Mouse (Mus musculus) gastrocnemius, postnatal 25 days (tissue): Measurements from ENCODE around the gene Fgf15. TPM values are rescaled to one million over a fixed set of nuclear protein-coding genes. Genes with fewer than 3 reads are reported as not detected.

Experiments used
- DNase-seq: peaks from one replicate; pipeline ENCODE4 v3.0.0; 2022
- total RNA-seq, 2 experiments: library from RNA; stranded (reverse); gene quantifications; 1 replicate in 1 of 2; 2 replicates in 1 of 2; pipeline ENCODE4 v1.2.3; 2021

Gene Fgf15
- total RNA-seq, 2 experiments from 2014 or later = not detected

- no peak for DNase-seq
These were observed 36.1 kb downstream of the Fgf15 start for GRCm38 (mm10) chr7:144932389-144932937.

DNA sequence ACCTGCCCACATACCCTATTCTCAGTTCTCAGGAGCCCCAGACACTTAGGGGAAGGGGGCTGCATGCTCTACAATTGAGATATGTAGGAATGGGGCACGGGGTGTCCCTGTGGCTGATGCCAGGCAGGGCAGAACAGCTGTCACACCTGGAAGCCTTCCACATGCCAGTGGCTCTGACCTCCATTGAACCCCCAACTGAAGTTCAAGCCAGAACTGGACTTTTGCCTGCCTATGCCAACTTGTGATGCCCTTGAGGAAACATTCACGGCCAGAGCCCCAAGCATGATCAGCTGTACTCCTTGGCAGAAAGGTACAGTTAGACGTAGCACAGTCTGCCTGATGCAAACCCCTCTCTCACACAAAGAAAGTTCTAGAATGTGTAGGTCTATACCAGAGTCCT, 37.0 kb downstream of the Fgf15 start:
- peak; percentile 45 for DNase-seq

DNA sequence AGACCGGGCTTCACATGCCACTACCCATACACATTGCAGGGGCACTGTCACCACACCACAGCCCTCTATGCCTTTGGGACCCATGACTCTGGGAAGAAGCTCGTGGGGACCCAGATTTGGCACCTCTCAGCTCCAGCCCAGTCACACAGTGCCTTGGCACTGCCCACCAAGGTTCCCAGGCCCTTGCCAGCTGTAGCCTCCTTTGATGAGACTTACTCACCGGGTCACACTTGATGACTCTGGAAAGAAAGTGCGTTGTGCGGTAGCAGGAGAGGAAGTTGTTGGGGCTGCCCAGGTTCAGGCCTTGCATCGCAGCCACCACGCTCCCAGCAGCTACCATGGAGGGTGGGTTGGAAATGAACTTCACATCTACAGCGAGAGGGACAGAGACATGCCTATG, 37.5 kb downstream of the Fgf15 start:
- DNase-seq = no peak

- DNase-seq = peak; percentile 60
These were observed 38.6 kb downstream of the Fgf15 start for GRCm38 (mm10) chr7:144934901-144935300.

DNA sequence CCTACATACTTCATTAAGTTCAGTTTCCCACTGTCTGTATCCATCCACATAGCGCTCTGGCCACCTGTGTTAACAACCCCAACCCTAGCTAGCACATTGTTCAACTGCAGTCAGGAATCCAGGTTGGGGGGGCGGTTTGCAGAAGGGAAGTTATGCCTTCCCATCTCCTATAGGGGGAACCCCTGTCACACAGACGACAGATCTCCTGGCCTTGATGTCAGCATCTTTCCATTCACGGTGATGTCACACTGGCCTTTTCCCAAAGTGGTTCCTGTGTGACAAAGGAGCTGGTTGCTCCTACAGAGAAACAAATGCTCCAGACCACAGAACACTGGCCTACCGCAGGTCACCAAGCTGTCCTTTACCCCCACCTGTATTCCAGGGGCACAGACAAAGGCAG, 39.2 kb downstream of the Fgf15 start:
- no peak for DNase-seq

DNA sequence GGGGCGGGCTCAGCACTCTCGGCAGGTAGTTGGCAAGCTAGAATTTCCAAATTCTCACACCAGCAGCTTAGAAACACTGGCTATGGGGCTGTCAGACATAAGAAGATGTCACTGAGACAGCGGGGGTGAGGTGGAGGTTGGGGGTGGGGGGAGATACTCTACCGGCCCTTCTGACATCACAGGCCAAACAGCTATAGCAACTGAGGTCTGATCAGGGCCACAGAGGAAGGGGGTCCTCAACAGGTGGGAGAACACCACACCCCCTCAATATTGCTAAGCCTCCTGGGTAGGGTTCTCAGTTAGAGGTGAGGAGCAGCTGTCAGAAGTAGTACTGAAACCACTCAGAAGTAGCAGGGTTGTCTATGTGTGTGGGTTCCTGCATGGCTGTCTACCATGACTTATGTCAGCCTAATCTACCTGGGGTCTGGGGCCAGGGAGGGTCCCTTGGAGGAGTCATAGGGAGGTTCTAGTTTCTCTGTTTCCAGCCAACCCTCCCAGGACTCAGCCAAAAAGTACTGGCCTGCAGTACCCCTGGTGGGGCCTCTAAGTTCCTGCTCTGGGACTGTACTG, 40.1 kb downstream of the Fgf15 start:
- DNase-seq = no peak

DNA sequence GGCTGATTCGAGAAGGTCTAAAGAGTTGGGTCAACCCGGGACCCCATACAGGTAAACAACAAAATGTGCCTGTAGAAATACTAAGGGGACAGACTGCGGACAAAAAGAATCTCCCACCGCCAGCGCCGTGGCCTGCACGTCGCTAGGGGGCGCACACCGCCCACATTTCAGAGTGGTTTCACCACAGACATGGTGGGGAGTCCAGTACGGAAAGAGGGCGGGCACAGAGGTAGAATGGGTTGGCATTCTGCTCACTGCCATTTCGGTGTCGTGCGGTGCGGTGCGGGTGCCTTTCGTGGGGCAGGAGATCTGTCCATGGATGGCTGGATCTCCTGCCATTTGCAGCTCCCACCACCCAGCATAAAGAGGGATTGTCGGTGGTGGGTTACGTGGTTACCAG, 41.2 kb downstream of the Fgf15 start:
- peak; percentile 75 for DNase-seq

DNA sequence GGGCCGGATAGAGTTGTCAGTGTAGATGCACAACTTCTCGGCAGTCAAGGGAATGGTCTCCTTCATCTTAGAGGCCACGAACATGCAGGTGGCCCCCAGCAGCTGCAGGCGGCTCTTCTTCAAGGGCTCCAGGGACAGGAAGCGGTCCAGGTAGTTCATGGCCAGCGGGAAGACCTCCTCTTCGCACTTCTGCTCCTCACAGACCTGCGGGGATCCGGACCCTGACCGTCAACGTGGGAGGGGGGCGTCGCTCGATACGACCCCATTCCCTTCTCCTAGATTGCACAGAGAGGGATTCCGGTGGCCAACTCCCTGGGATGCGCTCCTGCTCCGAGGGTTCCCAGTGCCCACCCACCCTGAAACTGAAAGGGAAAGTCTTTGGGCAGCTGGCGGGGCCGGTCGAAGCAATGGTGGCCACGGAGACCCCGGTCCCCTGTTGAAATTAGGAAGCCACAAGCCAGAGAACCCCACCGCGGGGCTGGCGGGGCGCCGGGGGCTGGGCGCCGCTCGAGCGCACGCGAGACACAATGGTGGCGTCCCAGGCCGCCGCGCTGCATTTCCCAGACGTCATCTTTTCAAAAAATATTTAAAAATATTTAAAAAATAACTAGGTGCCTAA, 41.7 kb downstream of the Fgf15 start:
- no peak for DNase-seq

GRCm38 (mm10) chr7:144938661-144939343, 42.5 kb downstream of the Fgf15 start:
- DNase-seq = no peak

DNA sequence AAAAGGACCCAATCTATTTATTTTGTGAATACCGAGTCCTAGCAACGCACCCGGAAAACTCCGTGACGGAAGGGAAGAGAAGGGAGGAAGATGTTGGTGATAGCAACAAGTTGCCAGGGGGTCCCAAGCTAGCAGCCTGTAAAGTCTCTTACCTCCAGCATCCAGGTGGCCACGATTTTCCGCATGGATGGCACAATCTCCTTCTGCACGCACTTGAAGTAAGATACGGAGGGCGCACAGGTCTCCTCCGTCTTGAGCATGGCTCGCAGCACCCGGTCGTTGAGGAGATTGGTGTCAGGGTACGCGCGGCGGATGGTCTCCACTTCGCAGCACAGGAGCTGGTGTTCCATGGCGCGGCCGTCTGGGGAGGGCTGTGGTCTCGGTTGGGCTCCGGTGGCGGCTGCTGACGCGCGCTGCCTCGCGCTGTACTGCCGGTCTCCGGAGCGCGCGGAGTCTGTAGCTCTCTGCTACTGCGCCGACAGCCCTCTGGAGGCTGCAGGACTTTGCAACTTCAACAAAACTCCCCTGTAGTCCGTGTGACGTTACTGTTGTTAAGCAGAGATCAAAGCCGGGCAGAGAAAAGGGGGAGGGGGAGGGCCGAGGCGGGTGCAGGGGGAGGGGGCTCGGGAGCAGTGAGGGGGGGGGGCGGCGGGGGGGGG, 43.1 kb downstream of the Fgf15 start, which contains the start of gene Ccnd1:
Gene Ccnd1, minus strand, starts transcription at position 582 of the 659 bp plus-strand sequence.
- DNase-seq = peak; percentile 46

DNA sequence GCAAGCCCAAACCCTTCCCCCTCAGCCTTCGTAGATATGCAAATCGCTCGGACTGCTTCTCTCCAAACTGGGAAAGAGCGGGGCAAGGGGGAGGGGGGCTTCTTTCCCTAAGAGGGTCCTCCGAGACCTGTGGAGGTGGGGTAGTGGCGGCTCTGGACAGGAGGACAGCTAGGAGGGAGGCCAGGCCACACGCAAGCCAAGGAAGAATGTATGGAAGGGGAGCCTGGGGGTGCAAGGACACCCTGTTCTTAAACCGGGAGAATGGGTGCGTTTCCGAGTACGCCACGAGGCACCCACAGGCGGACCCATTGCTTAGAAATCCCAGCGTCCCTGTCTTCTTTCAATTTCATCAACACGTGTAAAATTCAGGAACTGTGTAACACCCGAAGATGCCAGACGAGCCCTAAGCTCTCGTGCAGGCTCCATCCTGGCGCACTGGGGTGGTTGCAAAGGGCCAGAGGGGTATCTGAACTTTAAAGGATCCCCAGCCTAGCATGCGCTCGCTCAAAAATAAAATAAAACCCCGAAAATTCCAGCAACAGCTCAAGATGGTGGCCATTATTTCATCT, 43.8 kb downstream of the Fgf15 start:
- DNase-seq = no peak

GRCm38 (mm10) chr7:144940585-144940984, 44.3 kb downstream of the Fgf15 start:
- no peak for DNase-seq

GRCm38 (mm10) chr7:144941242-144941831, 45.0 kb downstream of the Fgf15 start:
- DNase-seq = peak; percentile 84

- no peak for DNase-seq
These were observed 45.9 kb downstream of the Fgf15 start for GRCm38 (mm10) chr7:144942071-144942743.

- DNase-seq = no peak
These were observed 46.4 kb downstream of the Fgf15 start for GRCm38 (mm10) chr7:144942744-144943135.

DNA sequence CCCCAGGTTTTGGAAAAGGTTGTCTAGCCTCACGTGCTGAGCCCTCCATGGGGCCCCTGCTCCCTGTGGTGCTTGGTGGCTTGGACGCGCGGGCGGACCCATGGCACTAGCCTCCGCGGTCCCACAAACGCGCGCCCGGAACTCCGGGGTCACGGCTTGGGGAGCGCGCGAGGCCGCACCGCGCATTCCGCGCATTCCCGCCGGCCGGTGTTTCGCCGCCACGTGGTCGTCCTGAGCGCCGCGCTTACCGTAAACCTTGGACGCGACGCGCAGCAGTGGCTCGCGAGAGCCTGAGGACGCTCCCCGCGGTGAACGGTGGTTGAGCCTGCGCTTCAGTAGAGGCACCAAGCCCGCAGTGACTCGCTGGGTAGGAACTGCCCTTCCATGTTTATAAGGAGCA, 46.9 kb downstream of the Fgf15 start:
- DNase-seq = peak; percentile 67

Other genes starting within 250 kb of the Fgf15 start
- gene Ano1, start 144.6 kb upstream of the Fgf15 start, total RNA-seq = 1 to 10 TPM; 2.1 to 3.5 TPM
- gene Fgf3, start 58.4 kb upstream of the Fgf15 start, total RNA-seq = not detected
- under 1 TPM in 1 of 2 experiments, not detected in 1; 0.27 TPM for gene Fgf4, start 49.2 kb upstream of the Fgf15 start, total RNA-seq
- gene LTO1, start 18.6 kb downstream of the Fgf15 start, total RNA-seq = 1 to 10 TPM; 7.0 to 8.4 TPM
- 10 to 100 TPM; 11.4 to 14.1 TPM for gene Ccnd1, start 43.4 kb downstream of the Fgf15 start, total RNA-seq